Mouse (Mus musculus) myocyte (in vitro differentiated cells): ENCODE results near the gene Psmd12.

Source experiments
- CEBPB ChIP-seq: IDR thresholded peaks from 2 replicates; pipeline ENCODE4 v1.6.1; 2011; ENCODE audit warnings: mild to moderate bottlenecking, moderate library complexity; ENCODE audit not compliant: poor library complexity, insufficient read depth, severe bottlenecking
- E2F4 ChIP-seq: IDR thresholded peaks from one replicate; pipeline ENCODE4 v1.6.1; 2011; ENCODE audit warnings: mild to moderate bottlenecking, control low read depth, moderate library complexity; ENCODE audit not compliant: insufficient read depth
- MAX ChIP-seq: IDR thresholded peaks from one replicate; pipeline ENCODE4 v1.6.1; 2011; ENCODE audit warnings: low read depth, mild to moderate bottlenecking, control low read depth
- POLR2A ChIP-seq: IDR thresholded peaks from one replicate; pipeline ENCODE4 v1.6.1; 2011; ENCODE audit warnings: low read depth, mild to moderate bottlenecking, control low read depth, moderate library complexity; ENCODE audit not compliant: insufficient read length
- REST ChIP-seq: IDR thresholded peaks from one replicate; pipeline ENCODE4 v1.6.1; 2011; ENCODE audit warnings: mild to moderate bottlenecking, control low read depth, moderate library complexity; ENCODE audit not compliant: insufficient read depth, insufficient read length
- SRF ChIP-seq: IDR thresholded peaks from one replicate; pipeline ENCODE4 v1.6.1; 2011; ENCODE audit warnings: low read depth; ENCODE audit not compliant: control insufficient read depth, insufficient read length
- TCF12 ChIP-seq: IDR thresholded peaks from one replicate; pipeline ENCODE4 v1.6.1; 2011; ENCODE audit warnings: mild to moderate bottlenecking, control low read depth; ENCODE audit not compliant: poor library complexity, insufficient read depth, severe bottlenecking
- USF1 ChIP-seq: IDR thresholded peaks from one replicate; pipeline ENCODE4 v1.6.1; 2011; ENCODE audit warnings: low read depth, mild to moderate bottlenecking, control low read depth, moderate library complexity

DNA sequence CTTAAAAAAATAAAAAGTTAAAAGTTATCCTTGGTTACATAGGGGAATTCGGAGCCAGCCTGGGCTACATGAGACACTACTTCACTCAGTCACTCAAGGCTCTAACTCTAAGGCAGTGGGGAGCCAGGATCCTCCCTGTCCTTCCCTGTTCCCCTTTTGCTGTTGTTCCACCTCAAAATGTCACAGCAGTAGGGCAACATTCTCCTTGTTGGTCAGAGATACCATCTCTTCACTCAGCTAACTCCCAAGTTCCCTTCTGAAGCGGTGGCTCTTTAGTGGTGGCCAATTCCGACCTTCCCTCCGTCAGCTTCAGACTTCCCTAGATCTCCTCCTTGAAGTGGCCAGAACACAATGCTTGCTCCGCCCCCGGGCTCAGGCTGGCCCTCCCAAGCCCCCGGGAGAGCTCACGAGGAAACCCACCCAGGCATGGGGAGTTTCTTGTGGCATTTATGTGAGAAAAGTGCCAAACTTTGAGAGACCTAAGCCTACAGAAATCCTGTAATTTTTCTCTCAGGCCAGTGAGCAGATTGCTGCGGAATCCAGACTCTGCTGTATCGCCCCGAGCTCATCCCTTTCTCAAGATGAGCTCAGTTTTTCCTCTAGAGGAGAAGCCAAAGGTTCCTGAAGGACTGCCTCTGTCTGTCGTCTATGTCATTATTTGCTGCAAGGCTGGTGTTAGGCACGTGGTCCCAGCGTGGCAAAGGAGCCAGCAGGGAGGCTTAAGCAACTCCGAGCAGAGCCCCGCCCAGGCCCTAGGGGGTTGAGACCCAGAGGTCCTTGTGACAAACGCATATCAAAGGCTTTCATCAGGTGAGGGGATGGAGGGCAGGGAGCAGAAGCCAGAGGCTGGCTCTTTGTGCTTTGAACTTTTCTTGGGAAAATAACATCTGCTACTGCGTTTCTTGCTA is 31.3 kb downstream of the Psmd12 start:
- no peak for TF ChIP-seq MAX
- TF ChIP-seq SRF = no peak
- no peak for TF ChIP-seq E2F4
- TF ChIP-seq POLR2A = no peak
- TF ChIP-seq TCF12 = no peak
- no peak for TF ChIP-seq REST
- no peak for TF ChIP-seq CEBPB
- no peak for TF ChIP-seq USF1
